Mouse (Mus musculus) stomach, postnatal 0 days (tissue): ENCODE results near the gene G6pc3. TPM values are rescaled to one million over a fixed set of nuclear protein-coding genes. Genes with fewer than 3 reads are reported as not detected.
A peak's percentile ranks its signal among the peaks of the same experiment; 100 is the strongest.

Experiments used
- ATAC-seq: fragments of 200-750 bp; cut with Nextera tagmentation; 2 replicates; pipeline ENCODE4 v1.8.0; 2017; ENCODE audit not compliant: low FRiP score, low TSS enrichment
- DNase-seq: peaks from one replicate; pipeline ENCODE4 v3.0.0-alpha.2; 2016; ENCODE audit warnings: low spot score
- H3K27ac ChIP-seq: fragments of 300-500 bp; sonication (generic); replicated peaks from 2 replicates; pipeline ENCODE4 v1.5.1; 2014; ENCODE audit warnings: mild to moderate bottlenecking, control low read depth
- H3K27me3 ChIP-seq: fragments of 300-500 bp; sonication (generic); 2 replicates; pipeline ENCODE4 v1.6.1; 2014; ENCODE audit warnings: low read length; ENCODE audit not compliant: control insufficient read depth, insufficient read depth
- H3K36me3 ChIP-seq: fragments of 300-500 bp; sonication (generic); 2 replicates; pipeline ENCODE4 v1.6.1; 2014; ENCODE audit warnings: low read length, mixed read lengths; ENCODE audit not compliant: control insufficient read depth, insufficient read depth
- H3K4me1 ChIP-seq: fragments of 300-500 bp; sonication (generic); replicated peaks from 2 replicates; pipeline ENCODE4 v1.6.1; 2014; ENCODE audit warnings: antibody characterized with exemption; ENCODE audit not compliant: control insufficient read depth, insufficient read depth
- H3K4me2 ChIP-seq: fragments of 300-500 bp; sonication (generic); replicated peaks from 2 replicates; pipeline ENCODE4 v1.6.1; 2014; ENCODE audit warnings: low read depth, mild to moderate bottlenecking, control low read depth, moderate library complexity
- H3K4me3 ChIP-seq: fragments of 300-500 bp; sonication (generic); 2 replicates; pipeline ENCODE4 v1.5.1; 2014; ENCODE audit warnings: low read depth, low read length, control low read depth
- H3K9ac ChIP-seq: fragments of 300-500 bp; sonication (generic); 2 replicates; pipeline ENCODE4 v1.6.1; 2014; ENCODE audit warnings: mild to moderate bottlenecking, low read length, control low read depth, mixed read lengths
- H3K9me3 ChIP-seq: fragments of 300-500 bp; sonication (generic); 2 replicates; pipeline ENCODE4 v1.6.1; 2016; ENCODE audit warnings: low read length; ENCODE audit not compliant: control insufficient read depth
- CTCF ChIP-seq: IDR thresholded peaks from 2 replicates; pipeline ENCODE4 v1.5.1; 2016; ENCODE audit warnings: antibody characterized with exemption, low read depth, mild to moderate bottlenecking, moderate library complexity
- EP300 ChIP-seq: optimal IDR thresholded peaks from 2 replicates; pipeline ENCODE3; 2016; ENCODE audit warnings: antibody characterized with exemption
- WGBS: fragments of 180-500 bp; shearing (Covaris S2); extraction: QIAGEN DNeasy Blood & Tissue Kit; methylation state at CpG from one replicate; pipeline ENCODE4 v1.1.7; 2014; 5-methylcytosine and 5-hydroxymethylcytosine counted together
- polyA plus RNA-seq: library from polyadenylated mRNA; unstranded; fragments of >200 nt; fragmentation: Nextera tagmentation; extraction: Ambion mirVana; gene quantifications from 2 replicates; pipeline ENCODE4 v1.2.1, GENCODE M21; 2015

G6pc3 gene
- polyA plus RNA-seq, 1 experiment from 2014 or later: 19.4 TPM

GRCm38 (mm10) chr11:102184646-102185495 is 4.5 kb upstream of the G6pc3 start, which contains the start of gene Lsm12:
Lsm12 (minus strand) TSS chr11:102185296.
- no peaks in the 10 kb centered on the region for H3K9me3 ChIP-seq
- under 1% methylated on average over 70 of the region's 70 CpGs for WGBS
- no peaks in the 10 kb centered on the region for H3K27me3 ChIP-seq
- H3K4me1 ChIP-seq: 0 out of 2 replicates have a peak, but pooled peaks cover 3% of the 10 kb centered on the region
- H3K27ac ChIP-seq: peak within 1 kb of the TSS; percentile 93
- peak within 1 kb of the TSS; percentile 88 for H3K4me3 ChIP-seq
- peak within 1 kb of the TSS; percentile 88 for H3K4me2 ChIP-seq
- DNase-seq (peak; percentile 97), ATAC-seq (peak; percentile 87)
- TF ChIP-seq EP300: no peak
- no peak for TF ChIP-seq CTCF
- H3K9ac ChIP-seq: peak within 1 kb of the TSS; percentile 95
- H3K36me3 ChIP-seq: no peaks in the 10 kb centered on the region; the same call in 1 of the 2 replicates

DNA sequence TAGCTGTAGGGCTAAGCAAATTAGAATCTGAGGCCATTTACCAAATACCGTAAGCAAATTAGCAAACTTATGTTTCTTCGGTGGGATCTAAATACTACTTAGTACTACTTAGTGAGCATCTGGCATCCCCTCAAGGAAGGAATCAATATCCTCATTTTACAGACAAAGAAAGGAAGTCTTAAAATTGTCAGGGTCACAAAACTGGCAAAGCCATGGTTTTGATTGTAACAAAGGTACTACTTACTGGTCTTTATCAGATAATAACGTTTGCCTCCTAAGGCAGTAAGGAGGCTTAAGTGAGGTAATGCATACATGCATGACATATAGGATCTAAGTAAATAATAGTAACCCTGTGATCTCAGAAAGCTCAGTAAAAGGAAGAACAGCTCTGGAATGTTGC is 3.7 kb upstream of the G6pc3 start:
- Histone ChIP-seq H3K4me3 (peak overlapping the region; percentile 88), H3K4me1 (0 out of 2 replicates have a peak, but pooled peaks cover 3% of the 10 kb centered on the region), H3K4me2 (peak overlapping the region; percentile 88), H3K27me3 (no peaks in the 10 kb centered on the region), H3K9ac (no peak overlapping the region), H3K36me3 (no peaks in the 10 kb centered on the region; the same call in 1 of the 2 replicates), H3K9me3 (no peaks in the 10 kb centered on the region), H3K27ac (peak overlapping the region; percentile 93; the same call in 1 of the 2 replicates)
- TF ChIP-seq CTCF (no peak), EP300 (no peak)
- DNase-seq (no peak), ATAC-seq (no peak)
- 42% methylated on average over 3 of the region's 3 CpGs for whole genome bisulfite sequencing

DNA sequence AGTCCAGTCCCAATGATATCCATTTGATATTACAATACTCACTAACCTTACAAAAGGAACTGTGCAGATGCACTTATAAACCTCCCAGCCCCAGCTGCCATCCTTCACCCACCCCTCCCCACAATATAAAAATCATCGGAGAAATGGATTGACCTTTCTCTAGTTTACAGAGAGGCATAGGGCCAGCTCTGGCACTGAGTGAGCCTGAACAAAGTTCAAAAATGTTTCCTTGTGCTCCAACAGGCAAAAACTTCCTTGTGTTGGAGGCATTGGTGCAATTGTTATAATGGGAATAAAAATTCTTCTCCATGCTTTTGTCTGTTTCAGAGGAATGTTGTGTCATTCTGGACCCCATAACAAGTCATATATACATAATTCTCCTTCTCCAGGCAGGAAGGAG is 3.2 kb upstream of the G6pc3 start:
- Histone ChIP-seq H3K27me3 (no peaks in the 10 kb centered on the region), H3K36me3 (no peaks in the 10 kb centered on the region; the same call in 1 of the 2 replicates), H3K9ac (no peak overlapping the region), H3K4me1 (0 out of 2 replicates have a peak, but pooled peaks cover 3% of the 10 kb centered on the region), H3K27ac (peak overlapping the region; percentile 30; the same call in 1 of the 2 replicates), H3K9me3 (no peaks in the 10 kb centered on the region), H3K4me3 (no peak overlapping the region), H3K4me2 (no peak overlapping the region)
- no peak for DNase-seq
- TF ChIP-seq EP300: no peak
- no peak for TF ChIP-seq CTCF
- no peak for ATAC-seq
- WGBS: 44% methylated on average over 1 of the region's 1 CpGs

DNA sequence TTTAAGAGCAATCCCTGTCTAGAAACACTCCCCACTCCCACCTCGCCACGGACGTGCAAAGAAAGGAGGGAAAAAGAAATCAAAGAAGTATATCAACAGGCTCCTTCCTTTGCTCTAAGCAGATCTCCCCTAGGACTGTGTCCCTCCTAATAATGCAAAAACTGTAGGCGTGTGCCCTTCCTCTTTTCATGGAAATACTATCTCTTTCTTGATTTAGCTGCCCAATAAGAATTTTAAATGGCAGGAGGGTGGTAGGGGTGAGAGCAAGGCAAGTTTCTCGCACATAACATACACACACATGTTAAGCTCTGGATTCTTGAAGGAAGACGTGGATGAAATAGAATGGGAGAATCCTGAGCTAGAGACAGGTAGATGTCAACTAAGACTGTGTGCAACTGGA is 440 bp upstream of the G6pc3 start:
- Histone ChIP-seq H3K27me3 (no peaks in the 10 kb centered on the region), H3K27ac (no peak overlapping the region), H3K9me3 (no peaks in the 10 kb centered on the region), H3K4me2 (peak overlapping the region; percentile 83), H3K4me1 (no peaks in the 10 kb centered on the region), H3K4me3 (peak overlapping the region; percentile 64; the same call in 1 of the 2 replicates), H3K36me3 (no peaks in the 10 kb centered on the region; the same call in 1 of the 2 replicates), H3K9ac (peak overlapping the region; percentile 62; the same call in 1 of the 2 replicates)
- DNase-seq (no peak), ATAC-seq (no peak)
- TF ChIP-seq CTCF (no peak), EP300 (no peak)
- 64% methylated on average over 6 of the region's 6 CpGs for WGBS

GRCm38 (mm10) chr11:102190848-102191247 is 1.4 kb downstream of the G6pc3 start:
- Histone ChIP-seq H3K27ac (no peak overlapping the region), H3K9me3 (no peaks in the 10 kb centered on the region), H3K4me1 (no peaks in the 10 kb centered on the region), H3K4me3 (no peak overlapping the region), H3K4me2 (peak overlapping the region; percentile 18; the same call in 1 of the 2 replicates), H3K9ac (no peak overlapping the region), H3K36me3 (peaks cover 6% of the 10 kb centered on the region), H3K27me3 (no peaks in the 10 kb centered on the region)
- peak; percentile 13 for DNase-seq
- TF ChIP-seq EP300 (no peak), CTCF (no peak)
- 50% methylated on average over 4 of the region's 4 CpGs for WGBS
- ATAC-seq: no peak
